Mouse (Mus musculus) ovary, adult 18-20 months (tissue): Measurements from ENCODE around the gene Crisp3.
"Not testable (repeated sequence)": the region's sequence is repeated elsewhere in the genome, so short reads cannot be mapped to it uniquely, and the experiment has no call there.

ENCODE experiments used
- DNase-seq: peaks from one replicate; pipeline ENCODE4 v3.0.0; 2022; ENCODE audit warnings: low spot score, mixed read lengths

The Crisp3 gene

DNA sequence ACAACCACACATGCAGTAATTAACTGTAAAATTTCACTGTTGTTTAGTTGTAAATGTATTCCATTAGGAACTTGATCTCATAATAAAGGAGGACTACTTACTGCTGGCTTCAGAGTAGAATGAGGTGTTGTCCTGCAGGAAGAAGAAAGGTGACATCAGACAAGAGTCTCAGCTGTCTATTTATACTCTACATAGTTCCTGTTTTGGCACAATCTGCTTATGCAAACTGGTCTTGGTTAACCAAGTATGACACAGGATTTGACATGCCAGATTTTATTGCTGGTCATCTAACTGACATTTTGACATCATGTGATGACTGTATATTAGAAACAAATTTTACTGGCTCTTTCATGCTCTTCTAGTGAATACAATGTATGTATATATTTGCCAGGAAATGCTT lies at the start of gene Crisp3:
Gene Crisp3, minus strand, starts transcription at position 154 of the 400 bp plus-strand sequence.
- DNase-seq: no peak

DNA sequence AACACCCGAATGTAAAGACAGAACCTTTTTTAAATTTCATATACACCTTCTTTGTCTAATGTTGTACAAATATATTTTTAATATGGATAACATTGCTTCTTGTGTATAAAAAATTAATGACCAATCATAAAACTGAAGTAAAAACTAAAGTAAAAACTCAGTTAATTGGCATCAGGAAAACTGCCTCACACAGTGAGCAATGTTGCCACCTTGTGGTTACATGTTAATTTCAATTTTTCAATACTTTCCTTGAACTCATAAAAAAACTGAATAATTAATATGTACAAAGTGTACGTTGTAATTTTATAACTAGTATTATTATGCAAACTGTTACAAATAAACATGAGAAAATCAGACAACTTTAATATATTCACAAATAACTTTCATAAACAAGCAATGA lies 43.3 kb upstream of the Crisp3 start:
- no peak for DNase-seq

DNA sequence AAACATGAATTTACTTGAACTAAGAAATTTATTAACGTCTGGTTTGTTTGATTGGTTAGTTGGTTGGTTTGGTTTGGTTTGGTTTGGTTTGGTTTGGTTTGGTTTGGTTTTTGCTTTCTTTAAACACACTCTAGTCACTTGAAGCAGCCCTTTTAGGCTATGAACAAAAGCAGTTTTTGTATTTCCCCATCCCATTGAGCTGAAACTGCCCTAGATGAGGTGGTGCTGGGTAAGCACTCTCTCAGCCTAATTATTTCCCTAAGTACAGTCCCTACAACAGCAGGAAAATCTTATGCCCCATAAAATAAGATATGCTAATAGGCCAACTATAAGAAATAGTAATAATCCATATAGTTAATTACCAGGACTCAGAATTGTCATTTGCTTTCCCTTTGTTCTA lies 33.4 kb upstream of the Crisp3 start:
- DNase-seq: no peak

DNA sequence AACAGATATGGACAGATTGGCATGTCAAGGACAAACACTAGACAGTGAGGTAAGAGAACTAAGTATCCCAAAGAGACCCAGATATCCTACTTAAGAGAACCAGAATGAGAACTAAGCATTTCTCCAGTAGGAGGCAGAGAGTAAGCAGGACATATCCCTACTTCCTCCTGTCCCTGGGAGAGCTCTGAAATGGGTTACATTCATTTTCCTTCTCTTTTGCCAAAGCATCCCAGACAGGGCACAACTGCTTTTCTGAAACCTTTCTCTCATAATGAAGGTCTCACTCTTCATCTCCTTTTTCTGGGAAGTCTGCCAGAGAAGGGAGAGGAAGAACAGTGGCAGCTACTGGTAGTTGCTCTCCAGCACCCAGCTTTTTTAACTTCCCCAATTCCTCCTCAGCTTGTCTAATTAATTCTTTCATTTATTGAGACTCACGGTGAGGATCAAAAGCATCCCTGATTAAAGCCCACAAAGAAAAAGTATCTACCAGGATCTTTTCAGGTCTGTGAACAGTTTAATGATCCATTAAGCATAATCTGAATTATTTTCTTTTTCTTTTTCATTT lies 32.9 kb upstream of the Crisp3 start:
- no peak for DNase-seq

DNA sequence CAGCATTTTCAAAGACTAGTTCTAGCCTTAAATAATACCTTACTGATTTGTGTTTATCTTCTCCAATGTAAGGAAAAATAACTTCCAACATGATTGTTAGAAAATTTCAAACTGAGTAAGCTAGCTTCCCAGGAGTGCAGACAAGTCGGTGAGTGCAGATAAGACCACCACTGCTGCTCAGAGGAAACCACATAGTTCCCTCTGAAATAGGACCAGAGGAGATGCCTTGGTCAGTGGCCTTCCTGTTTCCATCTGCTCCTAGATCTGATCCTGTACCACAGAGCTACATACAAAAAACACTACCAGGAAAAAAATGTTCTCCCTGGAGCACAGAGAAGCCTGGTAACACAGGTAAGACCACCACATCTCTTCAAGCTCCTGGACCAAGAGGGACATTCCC lies 10.4 kb upstream of the Crisp3 start:
- DNase-seq: no peak

DNA sequence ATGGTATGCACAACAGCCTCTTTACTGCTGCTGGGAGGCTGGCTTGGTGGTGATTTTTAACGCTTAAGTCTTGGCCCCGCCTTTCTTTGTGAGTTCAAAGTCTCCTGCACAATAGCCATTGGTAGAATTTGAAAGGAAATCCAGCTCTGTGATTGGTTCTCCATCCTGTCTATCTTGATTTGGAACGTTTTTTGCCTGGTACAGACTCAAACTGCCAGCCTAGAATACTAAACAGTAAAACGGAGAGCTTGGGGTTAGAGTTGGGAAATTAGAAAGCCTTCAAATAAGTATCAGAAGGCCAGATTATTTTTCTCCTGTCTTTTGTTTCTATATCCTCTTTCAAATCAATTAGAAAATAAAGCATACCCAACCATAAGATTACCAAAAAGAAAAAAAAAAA lies 33.5 kb downstream of the Crisp3 start, which contains the start of gene Pgk2:
Gene Pgk2, minus strand, starts transcription at position 101 of the 400 bp plus-strand sequence.
- no peak for DNase-seq

DNA sequence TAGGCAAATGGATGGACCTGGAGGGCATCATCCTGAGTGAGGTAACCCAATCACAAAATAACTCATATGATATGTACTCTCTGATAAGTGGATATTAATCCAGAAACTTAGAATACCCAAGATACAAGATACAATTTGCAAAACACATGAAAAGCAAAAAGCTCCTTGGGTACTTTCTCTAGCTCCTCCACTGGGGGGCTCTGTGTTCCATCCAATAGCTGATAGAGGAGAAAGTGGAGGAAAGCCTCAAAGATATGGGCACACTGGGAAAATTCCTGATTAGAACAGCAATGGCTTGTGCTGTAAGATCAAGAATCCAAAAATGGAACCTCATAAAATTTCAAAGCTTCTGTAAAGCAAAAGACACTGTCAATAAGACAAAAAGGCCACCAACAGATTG lies 40.3 kb downstream of the Crisp3 start:
- DNase-seq: not testable (repeated sequence)

DNA sequence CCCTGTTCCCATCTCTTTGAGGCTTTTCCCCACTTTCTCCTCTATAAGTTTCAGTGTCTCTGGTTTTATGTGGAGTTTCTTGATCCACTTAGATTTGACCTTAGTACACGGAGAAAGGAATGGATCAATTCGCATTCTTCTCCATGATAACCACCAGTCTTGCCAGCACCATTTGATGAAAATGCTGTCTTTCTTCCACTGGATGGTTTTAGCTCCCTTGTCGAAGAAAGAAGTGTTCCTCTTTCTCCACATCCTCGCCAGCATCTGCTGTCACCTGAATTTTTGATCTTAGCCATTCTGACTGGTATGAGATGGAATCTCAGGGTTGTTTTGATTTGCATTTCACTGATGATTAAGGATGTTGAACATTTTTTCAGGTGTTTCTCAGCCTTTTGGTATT lies 51.9 kb downstream of the Crisp3 start:
- DNase-seq: not testable (repeated sequence)
